Mouse (Mus musculus): ENCODE results near the gene Actn1.

Gene Actn1

GRCm38 (mm10) chr12:80137246-80137645, 122.9 kb downstream of the Actn1 start:
- DNase-seq (ENCODE audit: extremely low read depth, low read depth) = no peak

- no peak for DNase-seq (ENCODE audit: extremely low read depth, low read depth)
Measured at GRCm38 (mm10) chr12:80136264-80136930, 123.8 kb downstream of the Actn1 start.

DNA sequence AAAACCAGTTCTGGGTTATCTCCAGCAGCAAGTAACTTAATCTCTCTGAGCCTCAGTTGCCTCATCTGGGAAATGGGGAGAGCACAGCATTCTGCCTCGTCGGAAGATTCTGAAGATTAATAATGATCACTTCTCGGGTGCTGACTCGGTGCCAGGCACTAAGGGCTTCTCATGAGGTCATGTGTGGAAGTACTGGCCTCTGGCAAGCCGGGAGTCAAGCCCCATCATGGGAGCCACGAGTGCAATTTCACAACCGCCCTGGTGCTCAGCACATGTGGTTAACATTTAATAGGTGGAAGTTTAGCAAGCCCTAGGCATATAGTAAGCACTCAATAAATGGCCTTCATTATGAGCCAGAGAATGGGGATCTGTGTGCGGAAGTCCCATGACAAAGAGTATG, 125.0 kb downstream of the Actn1 start:
- no peak for DNase-seq (ENCODE audit: extremely low read depth, low read depth)

DNA sequence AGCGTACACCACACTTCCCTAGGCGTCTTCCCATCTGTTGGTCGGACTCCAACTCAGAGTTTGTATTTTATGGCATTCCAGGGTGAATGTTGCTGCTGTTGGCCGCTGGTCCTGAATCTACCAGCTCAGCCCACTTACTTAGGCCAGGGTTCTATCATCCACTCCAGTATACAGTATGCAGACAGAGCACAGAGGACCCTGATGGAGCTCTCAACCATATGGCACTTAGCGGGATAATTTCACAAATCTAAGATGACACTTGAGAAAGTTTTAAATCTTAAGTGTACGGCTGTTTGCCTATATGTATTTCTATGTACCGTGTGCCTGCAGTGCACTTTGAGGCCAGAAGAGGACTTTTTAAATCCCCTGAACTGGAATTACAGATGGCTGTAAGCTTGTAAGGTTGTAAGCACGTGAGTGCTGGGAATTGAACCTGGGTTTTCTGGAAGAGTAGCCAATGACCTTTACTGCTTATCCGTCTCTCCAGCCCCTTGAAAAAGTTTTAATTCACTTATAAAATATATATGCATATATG, 127.1 kb downstream of the Actn1 start:
- DNase-seq (ENCODE audit: extremely low read depth, low read depth) = no peak

- DNase-seq (ENCODE audit: extremely low read depth, low read depth) = no peak
Measured at GRCm38 (mm10) chr12:80132250-80133003, 127.7 kb downstream of the Actn1 start.

DNA sequence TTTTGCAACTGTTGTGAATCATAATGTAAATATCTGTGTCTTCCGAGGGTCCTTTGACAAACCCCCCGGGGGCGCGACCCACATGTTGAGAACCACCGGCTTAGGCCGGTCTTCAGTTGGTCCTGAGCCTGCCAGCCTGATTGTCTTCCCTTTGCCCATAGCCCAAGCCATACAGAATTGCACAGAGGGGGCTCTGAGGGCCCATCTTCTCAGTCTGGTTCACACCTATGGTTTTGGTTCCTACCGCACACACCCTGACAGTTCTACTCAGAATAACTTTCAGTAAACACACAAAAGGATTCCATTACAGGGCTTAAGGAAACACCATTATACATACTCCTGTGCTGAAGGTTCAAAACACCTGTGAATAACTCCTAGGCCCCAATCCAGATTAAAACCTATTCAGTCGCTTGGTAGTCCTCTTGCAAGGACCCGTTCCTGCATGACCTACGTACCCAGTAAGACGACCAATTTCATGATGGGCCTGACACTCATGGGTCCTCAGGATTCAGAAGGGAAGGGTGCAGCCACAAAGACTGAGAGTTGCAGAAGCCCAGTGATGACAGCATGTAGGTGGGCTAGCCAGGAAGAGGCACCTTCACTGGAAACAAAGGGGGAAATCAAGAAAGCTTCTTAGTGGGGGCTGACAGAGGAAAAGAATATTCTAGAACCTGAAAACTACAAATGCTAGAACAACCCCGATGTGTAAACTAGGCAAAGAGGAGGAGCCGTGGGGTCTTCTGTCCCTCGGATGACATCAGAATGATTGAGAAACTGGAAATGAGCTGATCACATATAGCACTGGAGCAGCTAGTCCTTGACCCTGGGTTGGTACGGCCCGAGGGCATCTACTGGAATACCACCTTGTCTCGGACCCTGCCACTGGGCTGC, 128.6 kb downstream of the Actn1 start:
- no peak for DNase-seq (ENCODE audit: extremely low read depth, low read depth)

DNA sequence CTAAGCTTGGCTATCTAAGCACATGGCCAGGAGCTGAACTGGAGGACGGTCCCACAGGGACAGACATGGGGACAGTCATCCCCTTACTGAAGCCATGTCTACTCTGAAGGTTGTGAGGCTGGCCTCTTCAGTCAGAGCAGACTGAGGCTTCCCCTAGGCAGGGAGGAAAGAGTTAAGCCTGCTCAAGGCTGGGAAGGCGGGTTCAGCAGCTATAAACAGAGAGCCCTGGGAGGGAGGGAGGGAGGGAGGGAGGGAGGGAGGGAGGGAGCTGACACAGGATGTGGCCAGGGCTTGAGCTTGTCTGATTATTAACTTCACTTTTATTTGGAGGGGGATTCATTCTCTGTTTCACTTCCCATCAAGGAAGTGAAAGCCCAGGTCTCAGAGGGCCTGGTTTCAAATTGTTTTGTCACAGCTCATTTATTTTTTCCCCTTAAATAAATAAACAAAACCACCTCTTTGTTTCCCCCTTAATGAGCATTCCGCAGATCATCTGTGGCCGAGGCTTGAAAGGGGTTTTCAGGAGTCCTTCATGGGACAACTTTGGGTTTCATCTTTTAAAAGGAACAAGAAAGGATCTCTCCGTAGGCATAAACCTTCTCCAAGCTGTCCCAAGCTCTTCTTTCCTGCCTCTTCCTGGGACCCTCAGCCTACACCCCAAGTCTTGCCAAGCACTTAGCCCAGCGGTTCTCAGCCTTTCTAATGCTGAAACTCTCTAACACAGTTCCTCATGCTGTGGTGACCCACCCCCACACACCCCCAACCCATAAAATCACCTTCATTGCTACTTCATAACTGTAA, 129.4 kb downstream of the Actn1 start:
- DNase-seq (ENCODE audit: extremely low read depth, low read depth) = no peak

GRCm38 (mm10) chr12:80129531-80129930, 130.6 kb downstream of the Actn1 start:
- no peak for DNase-seq (ENCODE audit: extremely low read depth, low read depth)

DNA sequence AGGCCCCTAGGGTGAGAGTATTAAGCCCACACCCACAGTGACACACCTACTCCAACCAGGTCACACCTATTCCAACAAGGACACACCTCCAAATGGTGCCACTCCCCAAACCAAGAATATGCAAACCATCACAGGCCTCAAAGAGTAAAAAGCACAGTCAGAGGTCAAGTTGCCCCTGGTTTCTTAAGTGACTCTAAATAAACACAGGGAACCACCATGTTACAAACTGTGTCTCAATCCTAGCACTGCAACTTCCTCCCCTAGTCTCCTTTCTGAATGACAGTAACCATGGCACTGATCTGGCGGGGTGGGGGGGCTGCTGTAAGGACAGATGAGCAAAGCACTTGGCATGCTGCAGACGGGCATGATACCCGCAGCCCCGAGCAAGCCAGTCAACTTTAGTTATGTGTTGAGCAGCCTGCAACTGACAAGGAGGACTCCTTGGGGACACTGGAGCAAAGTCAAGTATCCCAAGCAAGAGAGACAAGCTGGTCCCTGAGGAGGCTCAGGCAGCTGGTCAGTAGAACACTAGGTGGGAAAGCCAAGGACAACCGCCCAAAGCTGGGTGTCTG, 132.9 kb downstream of the Actn1 start:
- DNase-seq (ENCODE audit: extremely low read depth, low read depth) = no peak

- DNase-seq (ENCODE audit: extremely low read depth, low read depth) = no peak
Measured at GRCm38 (mm10) chr12:80125316-80125715, 134.9 kb downstream of the Actn1 start.

- DNase-seq (ENCODE audit: extremely low read depth, low read depth) = no peak
Measured at GRCm38 (mm10) chr12:80124756-80125155, 135.4 kb downstream of the Actn1 start.

GRCm38 (mm10) chr12:80124211-80124610, 136.0 kb downstream of the Actn1 start:
- DNase-seq (ENCODE audit: extremely low read depth, low read depth) = no peak

DNA sequence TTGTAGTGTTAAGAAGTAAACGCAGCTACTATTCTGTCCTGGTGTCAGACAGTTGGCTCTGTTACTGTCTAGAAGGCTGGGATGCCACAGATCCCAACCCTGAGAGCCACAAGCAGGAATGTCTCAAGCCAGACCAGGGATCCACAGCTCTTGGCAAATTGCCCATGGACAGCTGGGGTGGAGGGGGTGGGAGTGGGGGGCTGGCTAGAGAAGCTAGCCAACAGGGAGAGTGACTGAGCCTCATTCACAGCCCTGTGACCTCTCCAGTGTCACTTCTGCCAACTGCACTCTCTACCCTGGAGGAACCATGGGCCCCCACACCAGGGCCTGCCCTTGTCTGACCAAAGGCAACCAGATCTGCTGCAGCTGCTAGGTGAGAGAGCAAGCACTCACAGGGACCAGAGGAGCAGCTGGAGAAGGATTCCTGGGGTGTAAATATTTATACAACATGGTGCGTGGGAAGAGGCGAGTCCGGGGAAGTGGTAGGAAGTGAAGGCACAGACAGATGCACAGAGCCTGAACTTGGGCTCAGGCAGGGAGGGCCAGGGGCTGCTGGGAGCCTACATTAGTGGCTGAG, 136.9 kb downstream of the Actn1 start:
- no peak for DNase-seq (ENCODE audit: extremely low read depth, low read depth)

DNA sequence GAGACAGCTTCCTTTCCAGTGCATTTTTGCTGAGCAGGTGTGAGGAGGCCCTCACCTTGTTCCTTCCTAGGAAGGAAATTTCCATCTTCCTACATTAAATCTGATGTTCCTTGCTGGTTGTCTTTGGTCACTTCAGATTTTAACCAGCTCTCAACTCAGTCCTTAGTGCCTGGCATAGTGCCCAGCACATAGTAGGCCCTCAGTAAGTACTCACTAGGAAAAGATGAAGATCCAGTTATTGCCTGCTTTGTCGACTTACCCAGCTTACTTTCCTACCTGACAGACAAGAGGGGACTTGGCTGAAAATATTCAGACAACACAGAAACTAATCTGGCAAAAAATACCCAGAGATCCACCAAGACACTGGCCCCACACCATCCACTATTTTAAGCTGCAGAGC, 138.7 kb downstream of the Actn1 start:
- DNase-seq (ENCODE audit: extremely low read depth, low read depth) = no peak

DNA sequence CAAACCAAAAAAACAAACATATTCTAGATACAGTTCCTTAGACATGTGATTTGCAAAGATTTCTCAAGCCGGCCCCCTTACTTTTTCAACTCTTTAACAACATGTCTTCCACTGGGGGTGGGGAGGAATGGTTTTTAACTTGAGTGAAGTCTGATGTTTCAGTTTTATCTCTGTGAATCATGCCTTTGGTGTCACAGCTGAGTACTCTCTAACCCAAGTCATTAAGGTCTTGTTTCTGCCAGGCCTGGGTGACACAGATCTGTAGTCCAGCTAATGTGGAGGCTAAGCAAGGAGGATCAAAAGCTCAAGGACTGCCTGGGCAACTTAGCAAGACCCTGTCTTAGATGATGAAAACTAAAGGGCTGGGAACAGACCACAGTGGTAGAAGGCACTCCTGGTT, 141.6 kb downstream of the Actn1 start:
- no peak for DNase-seq (ENCODE audit: extremely low read depth, low read depth)

All from MEL-GATA-1-ER (cell line).